Mouse (Mus musculus): ENCODE data around the gene Fam170b.

Fam170b gene

GRCm38 (mm10) chr14:32827994-32828650 is 5.6 kb upstream of the Fam170b start:
- no peak for DNase-seq (ENCODE audit: low spot score)

- DNase-seq (ENCODE audit: low spot score) = no peak
These were observed 1.4 kb downstream of the Fam170b start for GRCm38 (mm10) chr14:32835181-32835580.

GRCm38 (mm10) chr14:32835596-32835995 is 1.8 kb downstream of the Fam170b start:
- no peak for DNase-seq (ENCODE audit: low spot score)

GRCm38 (mm10) chr14:32836191-32836590 is 2.4 kb downstream of the Fam170b start:
- DNase-seq (ENCODE audit: low spot score) = no peak

- DNase-seq (ENCODE audit: low spot score) = no peak
These were observed 8.3 kb downstream of the Fam170b start for GRCm38 (mm10) chr14:32842052-32842451.

- DNase-seq (ENCODE audit: low spot score) = no peak
These were observed 20.3 kb downstream of the Fam170b start for GRCm38 (mm10) chr14:32854059-32854458.

GRCm38 (mm10) chr14:32856246-32856645 is 22.5 kb downstream of the Fam170b start:
- DNase-seq (ENCODE audit: low spot score) = no peak

- no peak for DNase-seq (ENCODE audit: low spot score)
These were observed 23.0 kb downstream of the Fam170b start, which contains the start of gene Vstm4 for GRCm38 (mm10) chr14:32856681-32857328. TSS of gene Vstm4 (plus strand) at chr14:32856756.

- no peak for DNase-seq (ENCODE audit: low spot score)
These were observed 24.6 kb downstream of the Fam170b start for GRCm38 (mm10) chr14:32858361-32858760.

GRCm38 (mm10) chr14:32858941-32859510 is 25.3 kb downstream of the Fam170b start:
- no peak for DNase-seq (ENCODE audit: low spot score)

GRCm38 (mm10) chr14:32859831-32860569 is 26.2 kb downstream of the Fam170b start:
- no peak for DNase-seq (ENCODE audit: low spot score)

GRCm38 (mm10) chr14:32861149-32861581 is 27.4 kb downstream of the Fam170b start:
- no peak for DNase-seq (ENCODE audit: low spot score)

GRCm38 (mm10) chr14:32861656-32862055 is 27.9 kb downstream of the Fam170b start:
- no peak for DNase-seq (ENCODE audit: low spot score)

- no peak for DNase-seq (ENCODE audit: low spot score)
These were observed 31.6 kb downstream of the Fam170b start for GRCm38 (mm10) chr14:32865331-32865730.

GRCm38 (mm10) chr14:32871963-32872362 is 38.2 kb downstream of the Fam170b start:
- DNase-seq (ENCODE audit: low spot score) = no peak

- DNase-seq (ENCODE audit: low spot score) = no peak
These were observed 43.8 kb downstream of the Fam170b start for GRCm38 (mm10) chr14:32877549-32877948.

GRCm38 (mm10) chr14:32880332-32880731 is 46.6 kb downstream of the Fam170b start:
- no peak for DNase-seq (ENCODE audit: low spot score)

GRCm38 (mm10) chr14:32881693-32882092 is 47.9 kb downstream of the Fam170b start:
- DNase-seq (ENCODE audit: low spot score) = no peak

All from c-Kit-positive CD71-positive TER-119-positive erythroid progenitor cells, embryonic 14.5 days (primary cell).